Mouse (Mus musculus) lung, postnatal 4 days (tissue): ENCODE measurements around the gene Snx6.

Experiments used
- DNase-seq, 2 experiments: peaks; one replicate each; pipeline ENCODE4 v3.0.0; 2021

The Snx6 gene

GRCm38 (mm10) chr12:54697791-54698250, 97.7 kb downstream of the Snx6 start:
- no peak for DNase-seq

GRCm38 (mm10) chr12:54697003-54697597, 98.4 kb downstream of the Snx6 start:
- no peak for DNase-seq
